Mouse (Mus musculus) spleen, adult 2 months (tissue): ENCODE measurements around the gene Cemip.

ENCODE experiments used
- CTCF ChIP-seq: fragments of 200-500 bp; IDR thresholded peaks from 2 replicates; pipeline ENCODE4 v1.5.1; 2011; ENCODE audit warnings: mild to moderate bottlenecking, inconsistent platforms; ENCODE audit not compliant: insufficient read depth, insufficient read length, insufficient replicate concordance; ENCODE audit errors: extremely low read depth
- POLR2A ChIP-seq: fragments of 200-500 bp; IDR thresholded peaks from 2 replicates; pipeline ENCODE4 v1.6.1; 2011; ENCODE audit warnings: low read depth, low read length, inconsistent platforms

GRCm38 (mm10) chr7:83989294-83989693 lies 97.0 kb downstream of the Cemip start:
- no peak for TF ChIP-seq CTCF
- no peak for TF ChIP-seq POLR2A
